Mouse (Mus musculus): ENCODE results near the gene Bfsp1. TPM values are rescaled to one million over a fixed set of nuclear protein-coding genes. Genes with fewer than 3 reads are reported as not detected.

Gene Bfsp1
- polyA plus RNA-seq, 1 experiment from 2014 or later, result 3.8 TPM

DNA sequence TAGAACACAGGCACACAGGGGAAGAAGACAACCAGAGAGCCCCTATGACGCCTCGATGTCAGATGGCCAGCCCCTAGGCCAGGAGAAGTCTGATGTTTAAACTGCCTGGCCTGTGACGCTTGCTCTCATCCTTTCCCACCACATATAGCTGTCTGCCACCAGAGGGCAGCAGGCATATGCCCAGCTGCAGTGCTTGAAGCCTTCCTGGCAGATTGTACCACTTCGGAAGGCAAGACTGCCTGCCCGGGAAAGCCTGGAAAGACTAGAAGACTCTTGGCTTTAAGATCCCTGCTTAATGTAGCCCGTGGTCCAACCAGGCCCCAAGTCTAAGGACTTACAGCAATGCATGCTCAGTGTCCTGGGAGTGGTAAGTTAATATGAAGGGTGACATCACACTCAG lies 4.4 kb upstream of the Bfsp1 start:
- H3K4me2 ChIP-seq (ENCODE audit: low read depth, low read length), result no peak overlapping the region
- ATAC-seq (ENCODE audit: low read depth), result peak; percentile 70

DNA sequence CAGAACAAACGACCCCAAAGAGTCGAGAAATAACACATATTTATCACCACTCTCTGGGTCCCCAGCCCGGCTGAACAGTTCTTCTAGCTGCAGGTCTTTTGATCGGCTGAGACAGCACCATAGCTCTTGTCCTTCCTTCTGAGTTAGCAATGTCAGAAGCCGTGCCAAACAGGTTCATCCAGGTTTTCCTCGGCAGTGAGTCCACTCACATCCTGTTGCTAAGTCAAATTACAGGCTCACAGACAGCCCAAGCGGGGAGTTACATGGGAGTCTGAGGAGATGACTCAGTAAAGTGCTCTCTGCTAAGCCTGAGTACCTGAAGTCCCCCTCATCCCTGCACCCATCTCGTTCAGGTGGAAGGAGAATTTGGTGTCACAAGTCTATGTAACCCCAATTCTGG lies 1.6 kb upstream of the Bfsp1 start:
- peaks cover 12% of the 10 kb centered on the region; the same call in 1 of the 2 replicates for H3K4me1 ChIP-seq (ENCODE audit: control insufficient read depth, insufficient read depth, low read length)
- DNase-seq (ENCODE audit: low spot score), result peak; percentile 30
- 0 out of 2 replicates have a peak, but pooled peaks cover 3% of the 10 kb centered on the region for H3K27me3 ChIP-seq (replicated peaks; ENCODE audit: control insufficient read depth, insufficient read depth, low read length)
- H3K27ac ChIP-seq (replicated peaks; ENCODE audit: low read depth, low read length), result no peak overlapping the region
- H3K36me3 ChIP-seq (ENCODE audit: control insufficient read depth, insufficient read depth, low read length), result no peaks in the 10 kb centered on the region
- ATAC-seq (ENCODE audit: low read depth), result no peak
- H3K4me3 ChIP-seq (ENCODE audit: low read depth, low read length), result no peak overlapping the region
- 67% methylated on average over 8 of the region's 8 CpGs for WGBS
- H3K4me2 ChIP-seq (ENCODE audit: low read depth, low read length), result no peak overlapping the region
- H3K9ac ChIP-seq (ENCODE audit: low read depth, low read length), result no peak overlapping the region
- no peaks in the 10 kb centered on the region for H3K9me3 ChIP-seq (ENCODE audit: control insufficient read depth, low read length)

More for the DNA sequence above, 4.4 kb upstream of the Bfsp1 start:
- no peaks in the 10 kb centered on the region for H3K27me3 ChIP-seq (replicated peaks; ENCODE audit: control insufficient read depth, insufficient read depth, low read length)
- peaks cover 9% of the 10 kb centered on the region; the same call in 1 of the 2 replicates for H3K4me1 ChIP-seq (ENCODE audit: control insufficient read depth, insufficient read depth, low read length)
- DNase-seq (ENCODE audit: low spot score), result peak; percentile 92
- H3K4me3 ChIP-seq (ENCODE audit: low read depth, low read length), result no peak overlapping the region
- 3% methylated on average over 6 of the region's 6 CpGs for WGBS
- no peak overlapping the region for H3K27ac ChIP-seq (replicated peaks; ENCODE audit: low read depth, low read length)
- no peak overlapping the region for H3K9ac ChIP-seq (ENCODE audit: low read depth, low read length)
- no peaks in the 10 kb centered on the region for H3K9me3 ChIP-seq (ENCODE audit: control insufficient read depth, low read length)
- no peaks in the 10 kb centered on the region for H3K36me3 ChIP-seq (ENCODE audit: control insufficient read depth, insufficient read depth, low read length)

DNA sequence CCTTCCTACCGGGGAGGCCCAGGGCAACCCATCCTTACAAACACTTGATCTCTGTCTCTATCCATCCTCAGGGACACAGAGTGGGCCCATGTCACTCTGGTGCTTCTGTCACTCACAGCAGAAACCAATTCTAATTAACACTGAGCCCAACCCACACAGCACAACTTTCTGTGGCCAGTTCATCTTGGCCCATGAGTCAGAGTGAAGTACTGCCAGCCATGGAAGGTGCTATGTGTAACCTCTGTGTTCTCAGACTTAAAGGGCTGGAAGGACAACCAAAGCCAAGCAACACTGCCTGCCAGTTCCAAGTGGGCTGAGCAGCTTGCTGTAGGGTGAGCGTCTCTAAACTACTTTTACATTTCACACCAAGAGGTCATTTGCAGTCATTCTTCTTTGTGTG lies 3.8 kb downstream of the Bfsp1 start:
- no peak overlapping the region for H3K4me2 ChIP-seq (ENCODE audit: low read depth, low read length)
- 84% methylated on average over 2 of the region's 2 CpGs for WGBS
- ATAC-seq (ENCODE audit: low read depth) (no peak), DNase-seq (ENCODE audit: low spot score) (no peak)
- 0 out of 2 replicates have a peak, but pooled peaks cover 3% of the 10 kb centered on the region for H3K27me3 ChIP-seq (replicated peaks; ENCODE audit: control insufficient read depth, insufficient read depth, low read length)
- H3K4me1 ChIP-seq (ENCODE audit: control insufficient read depth, insufficient read depth, low read length), result peaks cover 9% of the 10 kb centered on the region; the same call in 1 of the 2 replicates
- no peak overlapping the region for H3K9ac ChIP-seq (ENCODE audit: low read depth, low read length)
- H3K27ac ChIP-seq (replicated peaks; ENCODE audit: low read depth, low read length), result no peak overlapping the region
- H3K4me3 ChIP-seq (ENCODE audit: low read depth, low read length), result no peak overlapping the region
- no peaks in the 10 kb centered on the region for H3K9me3 ChIP-seq (ENCODE audit: control insufficient read depth, low read length)
- no peaks in the 10 kb centered on the region for H3K36me3 ChIP-seq (ENCODE audit: control insufficient read depth, insufficient read depth, low read length)

DNA sequence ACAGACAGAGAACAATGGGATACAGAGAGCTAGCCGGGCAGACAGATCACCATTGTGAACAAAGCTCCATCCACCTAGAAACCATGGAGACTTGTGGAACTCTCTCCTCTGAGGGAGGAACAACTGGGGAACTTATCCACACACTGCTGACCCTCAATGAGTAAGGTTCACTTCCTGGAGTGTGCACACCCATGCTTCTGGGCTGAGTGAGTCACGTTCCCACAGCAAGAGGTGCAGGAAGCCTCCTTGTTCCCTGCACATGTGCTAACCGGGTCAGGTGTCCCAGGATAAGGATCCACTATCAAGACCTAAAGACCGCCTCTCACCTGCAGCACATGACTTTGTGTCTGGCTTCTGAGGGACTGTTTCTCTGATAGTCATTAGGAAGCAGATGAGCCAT lies 9.5 kb downstream of the Bfsp1 start:
- H3K27me3 ChIP-seq (replicated peaks; ENCODE audit: control insufficient read depth, insufficient read depth, low read length), result no peaks in the 10 kb centered on the region
- no peak overlapping the region for H3K4me2 ChIP-seq (ENCODE audit: low read depth, low read length)
- no peak overlapping the region for H3K4me3 ChIP-seq (ENCODE audit: low read depth, low read length)
- no peaks in the 10 kb centered on the region for H3K36me3 ChIP-seq (ENCODE audit: control insufficient read depth, insufficient read depth, low read length)
- WGBS, result 77% methylated on average over 4 of the region's 4 CpGs
- H3K9ac ChIP-seq (ENCODE audit: low read depth, low read length), result no peak overlapping the region
- ATAC-seq (ENCODE audit: low read depth), result no peak
- DNase-seq (ENCODE audit: low spot score), result no peak
- no peaks in the 10 kb centered on the region for H3K4me1 ChIP-seq (ENCODE audit: control insufficient read depth, insufficient read depth, low read length)
- no peak overlapping the region for H3K27ac ChIP-seq (replicated peaks; ENCODE audit: low read depth, low read length)
- no peaks in the 10 kb centered on the region for H3K9me3 ChIP-seq (ENCODE audit: control insufficient read depth, low read length)

DNA sequence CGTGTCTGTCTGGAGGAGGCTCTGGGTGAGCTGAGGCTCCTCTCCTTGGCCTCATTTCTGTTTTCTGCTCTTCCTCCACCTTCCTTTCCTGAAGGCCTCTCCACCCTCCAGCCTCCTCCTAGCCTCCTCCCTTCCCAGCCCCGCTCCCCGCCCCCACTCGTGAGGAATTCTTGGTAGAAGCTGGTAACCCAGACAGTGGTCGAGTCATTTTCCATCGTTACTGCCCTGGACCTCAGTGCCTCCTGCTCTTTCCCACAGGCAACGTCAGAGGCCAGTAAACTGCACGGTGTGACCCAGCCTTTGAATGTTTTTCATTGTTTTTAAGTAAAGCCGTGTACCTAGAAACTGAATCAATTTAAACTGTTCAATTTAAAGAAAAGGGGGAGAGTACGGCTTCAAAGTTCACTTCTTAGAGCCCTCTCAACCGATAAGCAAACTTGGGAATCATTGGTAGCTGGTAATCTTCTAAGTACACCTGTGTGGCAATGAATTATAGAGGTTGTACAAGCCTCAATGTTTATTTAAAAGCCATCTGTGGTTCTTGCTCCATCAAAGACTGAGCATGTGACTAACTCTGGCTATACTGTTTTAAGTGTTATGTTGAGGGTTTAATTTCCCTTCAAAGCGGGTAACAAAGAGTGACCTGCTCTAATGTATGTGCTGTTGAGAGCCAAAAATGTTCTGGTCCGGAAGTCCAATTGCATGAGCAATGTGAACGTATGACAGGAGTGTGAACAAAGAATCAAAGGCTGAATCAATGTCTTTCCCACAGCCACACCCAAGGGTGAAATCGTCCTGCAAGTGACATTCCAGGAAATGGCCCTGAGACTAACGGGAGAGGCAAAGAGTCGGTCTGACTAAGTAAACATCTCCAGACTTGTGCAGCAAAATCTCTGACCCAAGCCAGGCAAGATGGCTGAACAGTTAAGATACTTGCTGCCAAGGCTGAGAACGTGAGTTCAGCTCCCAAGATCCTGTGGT lies 10.4 kb downstream of the Bfsp1 start:
- H3K4me3 ChIP-seq (ENCODE audit: low read depth, low read length), result no peak overlapping the region
- WGBS, result 55% methylated on average over 18 of the region's 18 CpGs
- ATAC-seq (ENCODE audit: low read depth), result no peak
- no peak overlapping the region for H3K27ac ChIP-seq (replicated peaks; ENCODE audit: low read depth, low read length)
- H3K9me3 ChIP-seq (ENCODE audit: control insufficient read depth, low read length), result no peaks in the 10 kb centered on the region
- DNase-seq (ENCODE audit: low spot score), result no peak
- no peaks in the 10 kb centered on the region for H3K27me3 ChIP-seq (replicated peaks; ENCODE audit: control insufficient read depth, insufficient read depth, low read length)
- no peak overlapping the region for H3K9ac ChIP-seq (ENCODE audit: low read depth, low read length)
- H3K4me2 ChIP-seq (ENCODE audit: low read depth, low read length), result no peak overlapping the region
- no peaks in the 10 kb centered on the region for H3K4me1 ChIP-seq (ENCODE audit: control insufficient read depth, insufficient read depth, low read length)
- H3K36me3 ChIP-seq (ENCODE audit: control insufficient read depth, insufficient read depth, low read length), result no peaks in the 10 kb centered on the region

DNA sequence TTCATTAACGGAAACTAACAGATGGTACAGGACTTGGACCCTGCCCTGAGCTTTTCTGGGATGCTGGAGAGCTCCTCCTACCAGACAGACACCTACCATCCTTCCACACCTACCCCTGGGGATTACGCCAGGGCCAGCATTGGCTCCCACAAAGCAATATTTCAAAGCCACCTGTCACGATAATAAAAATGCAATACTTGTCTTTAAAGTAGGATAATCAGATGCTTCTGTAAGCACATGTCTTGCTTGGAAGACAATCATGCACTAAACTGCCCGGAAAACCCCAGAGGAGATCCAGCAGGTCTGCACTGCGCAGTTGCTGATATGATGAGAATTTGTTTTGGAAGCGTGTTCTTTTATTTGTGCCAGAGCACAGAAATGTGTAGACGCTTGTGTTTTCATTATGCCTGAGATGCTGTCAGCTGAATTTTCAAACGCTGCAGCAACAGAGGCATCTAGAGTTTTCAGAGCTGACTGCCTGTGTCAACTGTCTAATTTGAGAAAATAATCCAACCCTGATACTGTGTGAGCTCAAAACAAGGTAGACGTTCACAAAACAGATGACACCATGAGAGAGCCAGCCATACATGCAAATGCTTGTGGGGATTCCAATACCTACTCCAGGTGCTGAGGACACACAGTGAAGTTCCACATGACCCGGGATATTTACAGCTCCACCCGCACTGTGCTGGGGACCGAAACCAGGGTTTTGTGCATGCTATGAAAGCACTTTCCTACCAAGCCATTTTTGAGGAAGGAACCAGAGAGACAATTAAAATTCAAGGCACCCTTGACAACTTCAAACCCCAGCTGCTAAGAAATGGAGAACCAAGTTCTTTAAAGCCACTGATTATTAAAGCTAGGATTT lies 11.4 kb downstream of the Bfsp1 start:
- WGBS, result 78% methylated on average over 12 of the region's 12 CpGs
- Histone ChIP-seq H3K4me1 (ENCODE audit: control insufficient read depth, insufficient read depth, low read length) (no peaks in the 10 kb centered on the region), H3K4me3 (ENCODE audit: low read depth, low read length) (no peak overlapping the region), H3K36me3 (ENCODE audit: control insufficient read depth, insufficient read depth, low read length) (no peaks in the 10 kb centered on the region), H3K27ac (replicated peaks; ENCODE audit: low read depth, low read length) (no peak overlapping the region), H3K9ac (ENCODE audit: low read depth, low read length) (no peak overlapping the region), H3K9me3 (ENCODE audit: control insufficient read depth, low read length) (no peaks in the 10 kb centered on the region), H3K27me3 (replicated peaks; ENCODE audit: control insufficient read depth, insufficient read depth, low read length) (no peaks in the 10 kb centered on the region), H3K4me2 (ENCODE audit: low read depth, low read length) (no peak overlapping the region)
- ATAC-seq (ENCODE audit: low read depth) (no peak), DNase-seq (ENCODE audit: low spot score) (no peak)

DNA sequence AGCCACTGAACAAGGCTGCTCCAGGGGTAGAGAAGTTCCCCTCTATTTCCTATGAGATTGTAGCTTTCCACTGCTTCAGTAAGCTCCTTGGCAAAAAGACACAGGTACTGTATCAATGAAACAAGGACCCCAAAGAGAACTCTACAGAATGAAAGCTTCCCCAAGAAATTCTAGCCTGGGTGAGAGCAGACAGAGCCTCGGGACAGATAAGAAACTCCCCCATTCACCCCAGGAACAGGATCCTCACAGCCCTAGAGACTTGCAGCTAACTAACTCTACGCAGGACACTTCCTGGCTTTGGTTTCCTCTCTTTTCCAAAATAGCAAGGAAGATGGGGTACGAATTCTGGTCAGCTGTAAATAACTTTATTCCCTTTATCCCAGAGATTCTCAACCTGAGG lies 15.7 kb downstream of the Bfsp1 start:
- Histone ChIP-seq H3K4me3 (ENCODE audit: low read depth, low read length) (no peak overlapping the region), H3K4me1 (ENCODE audit: control insufficient read depth, insufficient read depth, low read length) (no peaks in the 10 kb centered on the region), H3K27ac (replicated peaks; ENCODE audit: low read depth, low read length) (no peak overlapping the region), H3K4me2 (ENCODE audit: low read depth, low read length) (no peak overlapping the region), H3K27me3 (replicated peaks; ENCODE audit: control insufficient read depth, insufficient read depth, low read length) (no peaks in the 10 kb centered on the region), H3K9me3 (ENCODE audit: control insufficient read depth, low read length) (no peaks in the 10 kb centered on the region), H3K9ac (ENCODE audit: low read depth, low read length) (no peak overlapping the region), H3K36me3 (ENCODE audit: control insufficient read depth, insufficient read depth, low read length) (no peaks in the 10 kb centered on the region)
- ATAC-seq (ENCODE audit: low read depth) (no peak), DNase-seq (ENCODE audit: low spot score) (no peak)
- 63% methylated on average over 3 of the region's 3 CpGs for WGBS

DNA sequence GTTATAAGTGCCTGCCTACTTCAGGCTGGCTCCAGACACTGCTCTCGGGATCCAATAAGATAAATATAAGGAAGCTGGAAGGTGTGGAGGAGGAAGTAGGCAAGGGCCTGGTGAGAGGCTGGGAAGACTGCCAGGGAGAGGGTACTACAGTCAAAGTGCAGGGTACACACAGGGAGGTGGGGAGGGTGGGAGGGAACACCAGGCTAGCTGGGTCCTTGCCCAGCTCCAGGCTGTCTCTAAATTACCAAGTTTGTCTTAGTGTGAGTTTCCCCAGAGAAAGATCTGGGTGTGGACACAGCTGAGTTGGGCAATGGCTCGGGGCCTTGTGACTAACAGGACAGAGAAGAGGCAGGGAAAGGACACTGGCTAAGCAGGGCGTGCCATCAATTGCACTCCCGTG lies 16.2 kb downstream of the Bfsp1 start:
- WGBS, result 53% methylated on average over 4 of the region's 4 CpGs
- Histone ChIP-seq H3K27ac (replicated peaks; ENCODE audit: low read depth, low read length) (no peak overlapping the region), H3K27me3 (replicated peaks; ENCODE audit: control insufficient read depth, insufficient read depth, low read length) (no peaks in the 10 kb centered on the region), H3K9ac (ENCODE audit: low read depth, low read length) (no peak overlapping the region), H3K4me3 (ENCODE audit: low read depth, low read length) (no peak overlapping the region), H3K4me1 (ENCODE audit: control insufficient read depth, insufficient read depth, low read length) (no peaks in the 10 kb centered on the region), H3K36me3 (ENCODE audit: control insufficient read depth, insufficient read depth, low read length) (no peaks in the 10 kb centered on the region), H3K4me2 (ENCODE audit: low read depth, low read length) (no peak overlapping the region), H3K9me3 (ENCODE audit: control insufficient read depth, low read length) (no peaks in the 10 kb centered on the region)
- no peak for ATAC-seq (ENCODE audit: low read depth)
- peak; percentile 32 for DNase-seq (ENCODE audit: low spot score)
